Mouse (Mus musculus) cortical plate, adult 2 months (tissue): ENCODE data around the gene Scrg1. TPM values are rescaled to one million over a fixed set of nuclear protein-coding genes. Genes with fewer than 3 reads are reported as not detected.

Experiments used
- H3K27ac ChIP-seq: fragments of 200-500 bp; 2 replicates; pipeline ENCODE4 v1.5.1; 2012; ENCODE audit warnings: low read length, control low read depth, inconsistent platforms; ENCODE audit not compliant: insufficient read depth
- H3K4me1 ChIP-seq: fragments of 200-500 bp; 2 replicates; pipeline ENCODE4 v1.6.1; 2011; ENCODE audit warnings: low read length; ENCODE audit not compliant: control insufficient read depth, insufficient read depth
- H3K4me3 ChIP-seq: fragments of 200-500 bp; 2 replicates; pipeline ENCODE4 v1.5.1; 2011; ENCODE audit warnings: mild to moderate bottlenecking, low read length, control low read depth; ENCODE audit not compliant: insufficient read depth
- CTCF ChIP-seq: fragments of 200-500 bp; IDR thresholded peaks from 2 replicates; pipeline ENCODE4 v1.5.1; 2011; ENCODE audit warnings: mild to moderate bottlenecking, control low read depth, low read length; ENCODE audit not compliant: insufficient read depth; ENCODE audit errors: extremely low read depth
- POLR2A ChIP-seq: fragments of 200-500 bp; IDR thresholded peaks from 2 replicates; pipeline ENCODE4 v1.6.1; 2011; ENCODE audit warnings: mild to moderate bottlenecking, low read length, control low read depth; ENCODE audit not compliant: insufficient read depth; ENCODE audit errors: extremely low read depth
- polyA plus RNA-seq: library from polyadenylated mRNA; depleted of rRNA; stranded (reverse); fragments of >200 nt; gene quantifications from 2 replicates; pipeline ENCODE4 v1.2.3, GENCODE M21; 2012

The Scrg1 gene
- polyA plus RNA-seq, 1 experiment, result 112 TPM

DNA sequence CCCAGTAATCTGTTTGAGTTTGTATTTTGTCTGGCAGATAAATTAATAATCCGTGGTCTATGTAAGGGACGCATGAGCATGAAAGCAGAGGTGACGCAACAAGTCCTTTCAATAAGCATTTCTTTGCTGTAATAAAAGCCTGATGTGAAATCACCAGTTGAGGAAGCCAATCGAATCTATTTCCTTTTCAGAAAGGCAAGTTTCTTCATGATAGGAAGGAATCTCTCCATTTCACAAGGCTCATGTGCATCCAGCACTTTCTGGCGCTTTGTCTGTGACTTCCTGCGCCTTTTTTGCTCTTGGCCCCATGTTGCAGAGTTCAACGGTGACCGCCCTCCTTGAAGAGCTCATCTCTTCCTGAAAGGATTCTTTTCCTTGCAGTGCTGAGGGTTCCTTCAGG, 24.0 kb downstream of the Scrg1 start:
- no peak for TF ChIP-seq POLR2A
- TF ChIP-seq CTCF, result no peak
- Histone ChIP-seq H3K4me1 (no peaks in the 10 kb centered on the region), H3K27ac (no peak overlapping the region), H3K4me3 (no peak overlapping the region)

DNA sequence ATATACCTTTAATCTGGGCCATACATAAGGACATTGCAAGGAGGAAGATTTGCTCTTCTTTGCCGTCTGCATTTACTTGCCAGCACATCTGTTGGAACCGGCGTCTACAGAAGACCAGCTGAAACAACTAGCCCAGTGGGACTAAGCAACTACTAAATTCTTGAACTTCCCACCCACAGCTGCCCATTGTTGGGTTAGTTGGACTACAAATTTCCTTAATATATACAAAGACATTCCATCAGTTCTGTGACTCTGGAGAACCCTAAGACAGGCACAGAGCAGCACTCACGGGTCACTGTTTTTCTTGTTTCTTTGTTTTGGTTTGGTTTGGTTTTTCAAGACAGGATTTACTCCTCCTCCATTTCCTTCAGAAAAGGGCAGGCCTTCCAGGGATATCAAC, 24.9 kb downstream of the Scrg1 start:
- no peak overlapping the region for H3K4me3 ChIP-seq
- TF ChIP-seq CTCF (no peak), POLR2A (no peak)
- H3K27ac ChIP-seq, result no peak overlapping the region
- H3K4me1 ChIP-seq, result no peaks in the 10 kb centered on the region; the same call in 1 of the 2 replicates

DNA sequence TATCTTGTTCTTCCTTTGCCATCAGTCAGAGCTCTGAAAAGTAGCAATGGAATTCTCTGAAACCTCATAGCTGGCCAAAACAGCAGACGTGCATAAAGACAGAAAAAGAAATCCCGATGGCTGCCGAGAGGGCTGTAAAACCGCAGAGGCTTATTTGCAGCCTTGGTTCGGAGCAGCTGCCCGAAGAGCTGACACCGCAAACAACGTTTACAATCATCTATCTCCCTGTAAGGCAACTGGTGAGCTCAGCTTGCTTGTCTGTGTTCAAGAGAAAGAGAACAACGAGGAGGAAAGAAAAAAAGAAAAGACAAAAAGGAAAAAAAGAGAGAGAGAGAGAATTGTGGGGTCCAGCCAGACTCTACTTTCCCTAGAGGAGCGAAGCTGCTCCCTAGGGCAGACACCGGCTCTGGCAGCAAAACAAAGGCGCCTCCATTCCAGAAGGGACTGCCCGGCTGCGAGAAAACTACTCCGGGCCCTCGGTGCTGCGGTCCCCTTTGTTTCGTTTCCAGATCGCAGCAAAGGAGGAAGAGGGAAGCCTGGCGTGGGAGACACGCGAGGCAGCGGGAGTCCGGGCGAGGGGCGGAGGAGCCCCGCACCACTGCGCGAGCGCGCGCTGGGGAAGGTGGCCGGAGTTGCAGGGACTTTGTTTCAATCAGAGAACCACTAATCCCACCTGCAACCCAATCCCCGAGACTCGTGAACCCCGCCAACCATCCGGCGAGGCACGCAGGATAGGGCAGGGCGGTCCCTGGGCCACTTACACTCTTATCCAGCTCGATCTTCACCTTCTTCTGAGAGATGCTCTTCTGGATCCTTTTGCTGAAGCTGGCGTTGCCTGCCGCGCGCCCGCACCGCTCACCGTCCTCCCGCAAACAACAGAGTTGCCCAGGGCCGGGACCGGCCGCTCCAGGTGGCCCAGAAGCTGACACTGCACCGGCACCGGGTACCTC, 31.0 kb downstream of the Scrg1 start:
- TF ChIP-seq CTCF (no peak), POLR2A (no peak)
- Histone ChIP-seq H3K27ac (peak overlapping the region; percentile 25), H3K4me1 (no peaks in the 10 kb centered on the region; the same call in 1 of the 2 replicates), H3K4me3 (peak overlapping the region; percentile 44)

DNA sequence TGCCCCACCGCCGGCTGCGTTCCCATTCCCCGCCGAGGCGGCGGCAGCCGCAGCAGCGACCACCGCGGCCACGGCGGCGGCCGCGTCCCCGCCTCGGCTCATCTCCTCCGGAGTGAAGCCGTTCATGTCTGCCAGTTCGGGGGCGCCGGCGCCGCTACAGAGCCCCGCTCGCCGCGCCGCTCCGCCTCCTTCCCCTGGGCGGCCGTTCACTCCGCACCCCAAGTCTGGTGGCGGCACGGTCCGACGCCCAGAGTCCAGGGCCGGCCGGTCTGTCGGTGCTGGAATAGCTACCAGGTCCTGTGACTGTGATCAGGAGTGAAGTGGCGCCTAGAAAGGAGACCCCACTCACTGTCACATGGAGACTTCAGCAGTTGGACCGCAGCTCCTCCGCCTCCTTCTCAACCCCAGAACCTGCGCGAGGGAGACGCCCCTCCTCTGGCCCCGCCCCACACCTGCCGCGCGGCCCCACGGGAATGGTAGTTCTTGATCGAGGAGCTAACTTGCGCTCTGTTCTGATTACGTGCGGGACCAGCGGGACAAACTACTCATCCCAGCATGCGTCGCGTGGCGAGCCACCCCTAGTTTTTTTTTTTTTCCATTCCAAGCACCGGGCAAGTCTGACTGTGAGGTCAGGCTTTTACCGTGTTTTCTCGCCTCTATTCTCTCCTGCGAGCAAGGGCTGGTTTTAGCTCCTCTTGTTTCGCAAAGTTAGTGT, 31.9 kb downstream of the Scrg1 start, which contains the start of gene Sap30:
Gene Sap30, minus strand, starts transcription at position 420 of the 715 bp plus-strand sequence.
- Histone ChIP-seq H3K4me3 (peak within 1 kb of the TSS; percentile 44), H3K4me1 (no peaks in the 10 kb centered on the region; the same call in 1 of the 2 replicates), H3K27ac (peak within 1 kb of the TSS; percentile 25)
- TF ChIP-seq POLR2A (peak; percentile 79; the same call in 1 of the 2 replicates), CTCF (no peak)

DNA sequence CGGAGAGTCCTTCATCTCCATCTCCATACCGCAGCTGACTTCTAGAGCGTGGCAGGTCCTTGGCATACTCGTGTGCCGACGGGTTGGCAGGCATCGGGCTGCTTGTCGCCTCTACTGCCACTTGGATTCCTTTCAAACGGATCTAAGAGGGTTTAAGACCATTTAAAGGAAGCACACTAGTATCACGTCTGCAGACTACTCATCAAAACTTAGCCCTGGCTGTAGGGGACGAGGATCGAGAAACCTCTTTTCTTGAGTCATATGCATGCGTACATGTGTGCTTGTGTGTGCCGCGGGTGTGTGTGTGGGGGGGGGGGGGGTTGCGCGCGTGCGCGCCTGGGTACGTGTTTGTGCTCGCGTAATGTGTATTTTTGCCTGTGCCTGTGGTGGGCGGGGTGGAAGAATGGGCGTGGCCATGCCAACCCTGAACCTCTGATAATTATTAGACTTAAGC, 32.6 kb downstream of the Scrg1 start:
- no peak overlapping the region for H3K27ac ChIP-seq

DNA sequence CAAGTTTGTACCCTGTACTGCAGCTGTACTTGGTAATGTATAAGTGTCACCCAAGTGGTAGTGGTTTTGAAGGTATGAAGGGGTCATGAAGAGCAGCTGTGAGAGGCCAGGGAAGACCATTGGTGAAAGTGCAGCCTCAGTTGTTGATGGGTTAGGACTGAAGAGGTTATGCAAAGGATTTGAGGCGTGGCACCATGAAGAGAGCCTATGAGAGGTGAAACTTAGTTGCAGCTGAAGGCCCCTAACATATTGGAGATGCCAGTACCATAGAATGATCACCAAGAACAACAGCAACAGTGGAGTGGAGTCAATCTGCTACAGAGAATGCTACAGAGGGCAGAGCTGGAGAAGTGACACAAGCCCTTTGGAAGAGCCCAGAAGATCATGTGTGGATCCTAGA, 33.6 kb downstream of the Scrg1 start:
- H3K4me1 ChIP-seq, result no peaks in the 10 kb centered on the region; the same call in 1 of the 2 replicates
- no peak overlapping the region for H3K27ac ChIP-seq
- TF ChIP-seq POLR2A (no peak), CTCF (no peak)
- no peak overlapping the region for H3K4me3 ChIP-seq

More for the DNA sequence above, 32.6 kb downstream of the Scrg1 start:
- no peaks in the 10 kb centered on the region; the same call in 1 of the 2 replicates for H3K4me1 ChIP-seq
- peak overlapping the region; percentile 44 for H3K4me3 ChIP-seq
- TF ChIP-seq CTCF (no peak), POLR2A (0 out of 2 replicates have a peak, but pooled peaks have one; percentile 8)

DNA sequence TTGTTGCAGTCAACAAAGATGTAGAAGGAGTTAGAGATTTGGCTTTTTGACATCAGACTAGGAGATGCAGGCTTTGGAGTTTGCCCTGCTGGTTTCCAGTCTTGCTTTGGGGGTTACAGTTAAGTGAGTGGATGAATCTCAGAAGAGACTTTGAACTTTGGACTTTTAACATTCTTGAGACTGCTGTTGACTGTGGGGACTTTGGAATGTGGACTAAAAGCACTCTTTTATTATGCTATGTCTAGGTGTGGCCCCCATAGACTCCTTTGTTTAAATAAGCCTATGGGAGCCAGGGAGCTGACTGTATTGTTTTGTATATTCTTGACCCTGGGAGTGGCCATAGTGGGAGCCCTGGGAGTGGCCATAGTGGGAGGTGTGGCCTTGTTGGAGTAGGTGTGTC, 34.2 kb downstream of the Scrg1 start:
- TF ChIP-seq CTCF, result no peak
- no peak for TF ChIP-seq POLR2A
- H3K4me3 ChIP-seq, result no peak overlapping the region
- no peak overlapping the region for H3K27ac ChIP-seq
- no peaks in the 10 kb centered on the region; the same call in 1 of the 2 replicates for H3K4me1 ChIP-seq

DNA sequence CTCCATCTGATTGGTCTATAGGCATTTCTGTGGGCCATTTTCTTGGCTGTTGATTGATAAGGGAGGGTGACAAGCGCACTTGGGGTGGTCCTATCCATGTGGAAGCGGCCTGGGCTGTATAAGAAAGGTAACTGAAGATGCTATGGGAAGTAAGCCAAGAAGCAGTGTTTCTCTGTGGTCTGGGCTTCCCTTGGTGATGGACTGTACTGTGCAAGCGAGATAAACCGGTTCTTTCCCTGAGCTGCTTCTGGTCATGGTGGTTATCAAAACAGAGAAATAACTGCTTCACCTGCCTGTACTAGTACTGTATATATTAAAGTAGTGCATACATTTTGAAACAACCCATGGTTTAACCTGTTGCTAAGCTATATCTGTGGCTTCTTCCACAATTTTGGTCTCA, 36.1 kb downstream of the Scrg1 start:
- no peak overlapping the region for H3K27ac ChIP-seq
- no peak for TF ChIP-seq CTCF
- no peak overlapping the region for H3K4me3 ChIP-seq
- no peaks in the 10 kb centered on the region for H3K4me1 ChIP-seq

DNA sequence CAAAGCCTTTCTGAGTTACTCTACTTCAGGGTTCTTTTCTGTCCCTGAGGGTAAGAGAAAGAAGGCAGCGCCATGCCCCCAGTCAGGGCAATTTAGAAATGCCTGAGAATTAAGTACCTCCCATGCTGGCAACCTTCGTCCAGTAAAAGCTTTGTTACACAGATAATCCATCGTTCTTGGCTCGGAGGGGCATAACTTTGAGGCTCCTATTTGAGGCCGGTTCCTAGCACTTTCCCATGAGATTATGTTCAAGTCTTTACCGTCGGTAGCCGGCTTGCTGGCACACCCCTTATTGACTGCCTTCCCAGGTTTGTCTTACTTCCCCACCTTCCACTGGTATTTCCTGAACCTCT, 42.7 kb downstream of the Scrg1 start:
- TF ChIP-seq POLR2A (no peak), CTCF (no peak)
- Histone ChIP-seq H3K27ac (no peak overlapping the region), H3K4me3 (no peak overlapping the region), H3K4me1 (no peaks in the 10 kb centered on the region)
